Mouse (Mus musculus): ENCODE data around the gene Chst2. TPM values are rescaled to one million over a fixed set of nuclear protein-coding genes. Genes with fewer than 3 reads are reported as not detected.

Gene Chst2
- total RNA-seq (2015; ENCODE audit: low replicate concordance), result not detected in 2 replicates
- total RNA-seq (2017; ENCODE audit: low replicate concordance), result not detected in 2 replicates

GRCm38 (mm10) chr9:95406571-95407561 lies at the start of gene Chst2:
Chst2 (minus strand) TSS chr9:95406722.
- ATAC-seq (replicated peaks; ENCODE audit: low FRiP score, poor library complexity, severe bottlenecking), result no peak

GRCm38 (mm10) chr9:95451931-95452330 lies 45.4 kb upstream of the Chst2 start:
- ATAC-seq (replicated peaks; ENCODE audit: low FRiP score, poor library complexity, severe bottlenecking), result no peak

GRCm38 (mm10) chr9:95450586-95450985 lies 44.1 kb upstream of the Chst2 start:
- ATAC-seq (replicated peaks; ENCODE audit: low FRiP score, poor library complexity, severe bottlenecking), result no peak

- no peak for ATAC-seq (replicated peaks; ENCODE audit: low FRiP score, poor library complexity, severe bottlenecking)
These were observed 35.8 kb upstream of the Chst2 start for GRCm38 (mm10) chr9:95442321-95442731.

GRCm38 (mm10) chr9:95437883-95438282 lies 31.4 kb upstream of the Chst2 start:
- ATAC-seq (replicated peaks; ENCODE audit: low FRiP score, poor library complexity, severe bottlenecking), result no peak

GRCm38 (mm10) chr9:95436294-95436613 lies 29.7 kb upstream of the Chst2 start:
- no peak for ATAC-seq (replicated peaks; ENCODE audit: low FRiP score, poor library complexity, severe bottlenecking)

- no peak for ATAC-seq (replicated peaks; ENCODE audit: low FRiP score, poor library complexity, severe bottlenecking)
These were observed 29.2 kb upstream of the Chst2 start for GRCm38 (mm10) chr9:95435506-95436293.

GRCm38 (mm10) chr9:95428277-95428676 lies 21.8 kb upstream of the Chst2 start:
- no peak for ATAC-seq (replicated peaks; ENCODE audit: low FRiP score, poor library complexity, severe bottlenecking)

- ATAC-seq (replicated peaks; ENCODE audit: low FRiP score, poor library complexity, severe bottlenecking), result no peak
These were observed 7.4 kb upstream of the Chst2 start for GRCm38 (mm10) chr9:95413911-95414310.

- ATAC-seq (replicated peaks; ENCODE audit: low FRiP score, poor library complexity, severe bottlenecking), result no peak
These were observed 5.5 kb upstream of the Chst2 start for GRCm38 (mm10) chr9:95412047-95412446.

- ATAC-seq (replicated peaks; ENCODE audit: low FRiP score, poor library complexity, severe bottlenecking), result no peak
These were observed 1.2 kb upstream of the Chst2 start for GRCm38 (mm10) chr9:95407586-95408220.

GRCm38 (mm10) chr9:95405946-95406570 lies 464 bp downstream of the Chst2 start:
- ATAC-seq (replicated peaks; ENCODE audit: low FRiP score, poor library complexity, severe bottlenecking), result no peak

- no peak for ATAC-seq (replicated peaks; ENCODE audit: low FRiP score, poor library complexity, severe bottlenecking)
These were observed 994 bp downstream of the Chst2 start for GRCm38 (mm10) chr9:95405511-95405945.

- ATAC-seq (replicated peaks; ENCODE audit: low FRiP score, poor library complexity, severe bottlenecking), result 0 out of 2 replicates have a peak, but pooled peaks have one; percentile 42
These were observed 1.6 kb downstream of the Chst2 start for GRCm38 (mm10) chr9:95404811-95405465.

- ATAC-seq (replicated peaks; ENCODE audit: low FRiP score, poor library complexity, severe bottlenecking), result no peak
These were observed 4.8 kb downstream of the Chst2 start for GRCm38 (mm10) chr9:95401686-95402085.

GRCm38 (mm10) chr9:95392011-95392410 lies 14.5 kb downstream of the Chst2 start:
- ATAC-seq (replicated peaks; ENCODE audit: low FRiP score, poor library complexity, severe bottlenecking), result no peak

- ATAC-seq (replicated peaks; ENCODE audit: low FRiP score, poor library complexity, severe bottlenecking), result no peak
These were observed 16.6 kb downstream of the Chst2 start for GRCm38 (mm10) chr9:95389956-95390355.

- ATAC-seq (replicated peaks; ENCODE audit: low FRiP score, poor library complexity, severe bottlenecking), result no peak
These were observed 18.6 kb downstream of the Chst2 start for GRCm38 (mm10) chr9:95387881-95388380.

- no peak for ATAC-seq (replicated peaks; ENCODE audit: low FRiP score, poor library complexity, severe bottlenecking)
These were observed 30.6 kb downstream of the Chst2 start for GRCm38 (mm10) chr9:95375966-95376365.
